Mouse (Mus musculus): ENCODE measurements around the gene Tcf15. TPM values are rescaled to one million over a fixed set of nuclear protein-coding genes. Genes with fewer than 3 reads are reported as not detected.

Gene Tcf15
- total RNA-seq, 2 experiments from 2014 or later: 2.7 to 3.1 TPM

Other genes starting within 250 kb of the Tcf15 start
- gene Angpt4, start 232.4 kb upstream of the Tcf15 start, total RNA-seq (2021): under 1 TPM; 0.14 to 0.52 TPM
- gene Fam110a, start 163.3 kb upstream of the Tcf15 start, total RNA-seq (2021): 1 to 10 TPM; 8.2 to 9.5 TPM
- 1 to 10 TPM; 3.2 to 3.7 TPM for gene Slc52a3, start 147.1 kb upstream of the Tcf15 start, total RNA-seq (2021)
- gene Scrt2, start 62.0 kb upstream of the Tcf15 start, total RNA-seq (2021): 10 to 100 TPM; 25.6 to 27.7 TPM
- 10 to 100 TPM; 59.1 to 65.8 TPM for gene Srxn1, start 38.0 kb upstream of the Tcf15 start, total RNA-seq (2021)
- 100 to 1,000 TPM; 107 to 112 TPM for gene Csnk2a1, start 83.3 kb downstream of the Tcf15 start, total RNA-seq (2021)
- gene Tbc1d20, start 150.3 kb downstream of the Tcf15 start, total RNA-seq (2021): 10 to 100 TPM; 49.8 to 57.8 TPM
- 100 to 1,000 TPM in 1 of 2 experiments, 10 to 100 TPM in 1; 92.5 to 104 TPM for gene Rbck1, start 189.1 kb downstream of the Tcf15 start, total RNA-seq (2021)
- under 1 TPM; 0.53 to 0.86 TPM for gene Trib3, start 200.5 kb downstream of the Tcf15 start, total RNA-seq (2021)
- 10 to 100 TPM; 33.0 to 39.6 TPM for gene Nrsn2, start 233.1 kb downstream of the Tcf15 start, total RNA-seq (2021)